Mouse (Mus musculus): Measurements from ENCODE around the gene Tdrd5.

GRCm38 (mm10) chr1:156340847-156341246 is 37.4 kb upstream of the Tdrd5 start:
- no peak for TF ChIP-seq CTCF (IDR thresholded peaks at IDR 0.05; ENCODE audit: low read depth)
- no peak for TF ChIP-seq EP300 (IDR thresholded peaks at IDR 0.05; ENCODE audit: low read depth)
